Mouse (Mus musculus) B cell, adult 2 months (primary cell): ENCODE measurements at regions not wholly inside any gene's neighbourhood (a gene's known extent, or its start where the extent isn't known, plus 50 kb on each side); places are given as distances from the start of the nearest gene placed in this dataset.
A peak's percentile ranks its signal among the peaks of the same experiment; 100 is the strongest.
"Not testable (repeated sequence)": the region's sequence is repeated elsewhere in the genome, so short reads cannot be mapped to it uniquely, and the experiment has no call there.

Source experiments
- DNase-seq, 2 experiments: peaks; one replicate each; pipeline ENCODE4 v3.0.0; 2022

GRCm38 (mm10) chr10:96254250-96254862, 118.0 kb downstream of the Gm5426 start:
- no peak for DNase-seq

GRCm38 (mm10) chr10:96257935-96258334, 121.5 kb downstream of the Gm5426 start:
- no peak for DNase-seq

GRCm38 (mm10) chr10:96259242-96259641, 122.8 kb downstream of the Gm5426 start:
- no peak for DNase-seq

- DNase-seq, result no peak
These were observed 123.2 kb downstream of the Gm5426 start for GRCm38 (mm10) chr10:96259648-96260047.

GRCm38 (mm10) chr10:96263544-96263943, 127.1 kb downstream of the Gm5426 start:
- no peak for DNase-seq

GRCm38 (mm10) chr10:96264433-96264832, 128.0 kb downstream of the Gm5426 start:
- DNase-seq, result no peak

GRCm38 (mm10) chr10:96264866-96265265, 128.5 kb downstream of the Gm5426 start:
- DNase-seq, result no peak

- DNase-seq, result peak; percentile 47 to 53
These were observed 129.8 kb downstream of the Gm5426 start for GRCm38 (mm10) chr10:96266100-96266735.

GRCm38 (mm10) chr10:96267603-96268002, 131.2 kb downstream of the Gm5426 start:
- DNase-seq, result no peak

GRCm38 (mm10) chr10:96273607-96274365, 137.4 kb downstream of the Gm5426 start:
- peak; percentile 55 to 59 for DNase-seq

GRCm38 (mm10) chr10:96280149-96280548, 143.7 kb downstream of the Gm5426 start:
- DNase-seq, result no peak

GRCm38 (mm10) chr10:96285407-96286093, 149.1 kb downstream of the Gm5426 start:
- no peak for DNase-seq

GRCm38 (mm10) chr10:96286094-96286485, 149.7 kb downstream of the Gm5426 start:
- peak; percentile 41 to 57 for DNase-seq

GRCm38 (mm10) chr10:96289005-96289404, 152.6 kb downstream of the Gm5426 start:
- not testable (repeated sequence) for DNase-seq

GRCm38 (mm10) chr10:96293622-96294021, 157.2 kb downstream of the Gm5426 start:
- no peak for DNase-seq

GRCm38 (mm10) chr10:96294666-96295065, 158.3 kb downstream of the Gm5426 start:
- DNase-seq, result peak; percentile 7 to 13

GRCm38 (mm10) chr10:96297658-96298057, 161.3 kb downstream of the Gm5426 start:
- no peak for DNase-seq

GRCm38 (mm10) chr10:96298566-96298965, 162.2 kb downstream of the Gm5426 start:
- peak in 1 of 2 experiments; percentile 5 for DNase-seq

- DNase-seq, result no peak
These were observed 169.3 kb downstream of the Gm5426 start for GRCm38 (mm10) chr10:96305701-96306100.

GRCm38 (mm10) chr10:96308713-96309445, 172.5 kb downstream of the Gm5426 start:
- no peak for DNase-seq

GRCm38 (mm10) chr10:96309766-96310165, 173.4 kb downstream of the Gm5426 start:
- no peak for DNase-seq

- DNase-seq, result no peak
These were observed 188.9 kb downstream of the Gm5426 start for GRCm38 (mm10) chr10:96325297-96325696.
